Mouse (Mus musculus) stomach, postnatal 0 days (tissue): ENCODE measurements around the gene Ifit3.

Experiments
- CTCF ChIP-seq: IDR thresholded peaks from 2 replicates; pipeline ENCODE4 v1.5.1; 2016; ENCODE audit warnings: antibody characterized with exemption, low read depth, mild to moderate bottlenecking, moderate library complexity
- EP300 ChIP-seq: optimal IDR thresholded peaks from 2 replicates; pipeline ENCODE3; 2016; ENCODE audit warnings: antibody characterized with exemption

GRCm38 (mm10) chr19:34588959-34589358, 5.6 kb downstream of the Ifit3 start:
- TF ChIP-seq CTCF: peak; percentile 38; the same call in 1 of the 2 replicates
- no peak for TF ChIP-seq EP300
